ENCODE assay signal across 21 mouse cellular contexts in the genomic region with DNA sequence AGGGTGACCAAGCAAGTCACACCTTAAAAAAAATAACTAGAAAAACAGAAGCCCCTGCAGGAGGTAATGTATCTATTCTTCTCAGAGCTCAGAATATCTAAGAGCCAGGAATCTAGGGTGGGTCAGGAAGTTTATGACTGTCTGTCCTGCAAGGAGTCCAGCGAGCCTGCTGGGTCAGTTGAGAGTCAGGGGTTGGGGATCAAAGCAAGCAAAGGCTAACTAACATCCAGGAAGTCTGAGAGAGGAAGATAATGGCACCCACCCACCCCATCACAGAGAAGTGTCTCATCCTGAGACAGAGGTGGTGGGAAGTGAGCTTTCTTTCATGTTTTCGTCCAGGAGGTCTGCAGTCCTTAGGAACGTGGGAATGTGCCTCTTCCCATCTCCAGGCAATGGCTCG.
DNase-seq lines count a peak whose midpoint lies in the region; ATAC-seq lines count a peak whose summit lies in the region.
"Had no signal": no experiment of that assay in that cellular context is flagged by ENCODE, and none has a peak within 500 bp of the region (broad histone marks: within the 10 kb centered on the region; RNA-seq: fewer than 3 reads in every experiment).

No protein-coding gene starts in this region.

- no peaks in the 10 kb centered on the region for H3K4me1 ChIP-seq in liver, embryonic 11.5 days (replicated peaks; ENCODE audit: control insufficient read depth, insufficient read depth, low read length)
- H3K4me1 ChIP-seq: embryonic facial prominence, embryonic 15.5 days; forebrain, embryonic 12.5 days had no signal

- H3K27me3 ChIP-seq in liver, embryonic 11.5 days (replicated peaks; ENCODE audit: control insufficient read depth, insufficient read depth, low read length): no peaks in the 10 kb centered on the region
- H3K27me3 ChIP-seq: embryonic facial prominence, embryonic 13.5 days; embryonic facial prominence, embryonic 15.5 days; forebrain, embryonic 12.5 days had no signal

- WGBS in liver, embryonic 11.5 days: 50% methylated on average over 4 of the region's 4 CpGs

- H3K36me3 ChIP-seq in liver, embryonic 11.5 days (ENCODE audit: control insufficient read depth, insufficient read depth, low read length): no peaks in the 10 kb centered on the region
- H3K36me3 ChIP-seq: embryonic facial prominence, embryonic 13.5 days; embryonic facial prominence, embryonic 15.5 days; forebrain, embryonic 10.5 days; forebrain, embryonic 12.5 days had no signal

- no peaks in the 10 kb centered on the region for H3K9me3 ChIP-seq in liver, embryonic 11.5 days (ENCODE audit: control insufficient read depth, low read length)
- H3K9me3 ChIP-seq: embryonic facial prominence, embryonic 13.5 days; embryonic facial prominence, embryonic 15.5 days; forebrain, embryonic 10.5 days; forebrain, embryonic 12.5 days had no signal

- H3K27ac ChIP-seq in liver, embryonic 11.5 days (ENCODE audit: low read depth, low read length): no peak overlapping the region
- H3K27ac ChIP-seq: embryonic facial prominence, embryonic 13.5 days; embryonic facial prominence, embryonic 15.5 days; forebrain, embryonic 10.5 days; forebrain, embryonic 12.5 days had no signal

- no peak overlapping the region for H3K4me2 ChIP-seq in liver, embryonic 11.5 days
- H3K4me2 ChIP-seq: embryonic facial prominence, embryonic 13.5 days; embryonic facial prominence, embryonic 15.5 days; forebrain, embryonic 12.5 days had no signal

- H3K9ac ChIP-seq in liver, embryonic 11.5 days (ENCODE audit: low read depth, low read length): no peak overlapping the region
- H3K9ac ChIP-seq: embryonic facial prominence, embryonic 13.5 days; embryonic facial prominence, embryonic 15.5 days; forebrain, embryonic 12.5 days had no signal

- peak; percentile 3 for DNase-seq in heart, postnatal 4 days
- no peak for DNase-seq in heart, adult 18-20 months
- DNase-seq in liver, embryonic 11.5 days (ENCODE audit: low spot score): peak; percentile 28
- DNase-seq in liver: no peak
- DNase-seq: adrenal gland, adult 2 months; adrenal gland, postnatal 10 days; adrenal gland, postnatal 25 days; cerebellum, adult 11 months; cerebellum, adult 18-20 months; cerebellum, adult 8-10 months; cerebellum, adult 9-11 months; cerebellum, postnatal 14 days; cerebellum, postnatal 36 days; embryo, embryonic 11 days had no signal

- ATAC-seq in liver, embryonic 11.5 days (replicated peaks; ENCODE audit: low FRiP score): no peak
- ATAC-seq: forebrain, embryonic 14.5 days; forebrain, embryonic 16.5 days had no signal

- H3K4me3 ChIP-seq in liver, embryonic 11.5 days (ENCODE audit: low read depth, low read length): no peak overlapping the region
- H3K4me3 ChIP-seq: embryonic facial prominence, embryonic 13.5 days; embryonic facial prominence, embryonic 15.5 days; erythroblast, embryonic 14.5 days; forebrain, embryonic 10.5 days; forebrain, embryonic 12.5 days had no signal

Comparison
In these comparisons a context has a peak if more than half of its experiments do, and no peak if none do; other contexts are left out.
1. DNase-seq: peak in heart, postnatal 4 days (single experiment) and liver, embryonic 11.5 days (single experiment); none in heart, adult 18-20 months (0 of 2) and liver (single experiment).